ENCODE assay signal across 9 mouse cellular contexts in genomic region chr8:92361546-92362351, GRCm38 (mm10). TPM values are rescaled to one million over a fixed set of nuclear protein-coding genes. Genes with fewer than 3 reads are reported as not detected.
DNase-seq lines count a peak whose midpoint lies in the region; ATAC-seq and TF ChIP-seq lines count a peak whose summit lies in the region.
"Had no signal": no experiment of that assay in that cellular context is flagged by ENCODE, and none has a peak within 500 bp of the region (broad histone marks: within the 10 kb centered on the region; RNA-seq: fewer than 3 reads in every experiment).

No protein-coding gene starts in this region.

- no peak overlapping the region for H3K4me3 ChIP-seq in heart, adult 2 months
- peak overlapping the region; percentile 36 for H3K4me3 ChIP-seq in embryonic facial prominence, embryonic 15.5 days (replicated peaks)
- H3K4me3 ChIP-seq in hindbrain, postnatal 0 days (ENCODE audit: low read length), result peak overlapping the region; percentile 25
- H3K4me3 ChIP-seq in lung, embryonic 16.5 days (ENCODE audit: low read length), result peak overlapping the region; percentile 48

- no peaks in the 10 kb centered on the region for H3K79me2 ChIP-seq in heart, adult 2 months (replicated peaks; ENCODE audit: control insufficient read depth, insufficient read depth, low read length)

- DNase-seq in heart, adult 2 months, result peak; percentile 32 to 48
- no peak for DNase-seq in heart, postnatal 25 days (ENCODE audit: low spot score)
- peak; percentile 53 for DNase-seq in R1 (ENCODE audit: low read depth, low spot score)
- DNase-seq in hindbrain, postnatal 0 days (ENCODE audit: low spot score), result peak; percentile 88
- peak; percentile 57 for DNase-seq in retina, postnatal 7 days (ENCODE audit: low read depth, low spot score)
- no peak for DNase-seq in spleen, postnatal 4 days (ENCODE audit: low spot score in 2 of 2)

- no peak overlapping the region for H3K9ac ChIP-seq in heart, adult 2 months (ENCODE audit: low read depth, low read length)
- no peak overlapping the region for H3K9ac ChIP-seq in embryonic facial prominence, embryonic 15.5 days
- peak overlapping the region; percentile 38 for H3K9ac ChIP-seq in hindbrain, postnatal 0 days (replicated peaks; ENCODE audit: low read length)
- H3K9ac ChIP-seq in lung, embryonic 16.5 days (ENCODE audit: low read length), result peak overlapping the region; percentile 66

- no peak overlapping the region for H3K27ac ChIP-seq in heart, adult 2 months
- peak overlapping the region; percentile 58 for H3K27ac ChIP-seq in embryonic facial prominence, embryonic 15.5 days (replicated peaks)
- peak overlapping the region; percentile 27 for H3K27ac ChIP-seq in hindbrain, postnatal 0 days
- H3K27ac ChIP-seq in lung, embryonic 16.5 days (ENCODE audit: low read length), result peak overlapping the region; percentile 83

- H3K9me3 ChIP-seq in embryonic facial prominence, embryonic 15.5 days (replicated peaks), result no peaks in the 10 kb centered on the region
- no peaks in the 10 kb centered on the region for H3K9me3 ChIP-seq in hindbrain, postnatal 0 days (ENCODE audit: low read length)
- no peaks in the 10 kb centered on the region for H3K9me3 ChIP-seq in lung, embryonic 16.5 days (ENCODE audit: control insufficient read depth, low read length)

- ATAC-seq in embryonic facial prominence, embryonic 15.5 days (ENCODE audit: insufficient number of reproducible peaks, low FRiP score, low TSS enrichment, low read depth), result no peak
- ATAC-seq in hindbrain, postnatal 0 days, result peak; percentile 63
- peak; percentile 25; the same call in 1 of the 2 replicates for ATAC-seq in lung, embryonic 16.5 days (ENCODE audit: low read depth)

- peak; percentile 48 for TF ChIP-seq CTCF in heart, adult 2 months (IDR thresholded peaks at IDR 0.05)
- peak; percentile 85 for TF ChIP-seq CTCF in hindbrain, postnatal 0 days (IDR thresholded peaks at IDR 0.05; ENCODE audit: low read depth)

- no peak for TF ChIP-seq POLR2A in heart, adult 2 months (IDR thresholded peaks at IDR 0.05; ENCODE audit: insufficient read depth, low read depth, low read length)

- H3K4me1 ChIP-seq in heart, adult 2 months (ENCODE audit: control insufficient read depth, insufficient read depth, low read length), result no peaks in the 10 kb centered on the region
- peaks cover 80% of the 10 kb centered on the region for H3K4me1 ChIP-seq in embryonic facial prominence, embryonic 15.5 days
- peaks cover 11% of the 10 kb centered on the region; the same call in 1 of the 2 replicates for H3K4me1 ChIP-seq in hindbrain, postnatal 0 days (ENCODE audit: insufficient read depth, low read length)
- H3K4me1 ChIP-seq in lung, embryonic 16.5 days (replicated peaks; ENCODE audit: control insufficient read depth, insufficient read depth, low read length), result peaks cover 12% of the 10 kb centered on the region

- no peak for TF ChIP-seq EP300 in heart, adult 2 months (IDR thresholded peaks at IDR 0.05; ENCODE audit: insufficient read depth, low read depth, low read length)

- H3K36me3 ChIP-seq in heart, adult 2 months (ENCODE audit: control insufficient read depth, insufficient read depth, low read length), result no peaks in the 10 kb centered on the region
- no peaks in the 10 kb centered on the region for H3K36me3 ChIP-seq in embryonic facial prominence, embryonic 15.5 days
- no peaks in the 10 kb centered on the region for H3K36me3 ChIP-seq in hindbrain, postnatal 0 days (ENCODE audit: insufficient read depth, low read length)
- H3K36me3 ChIP-seq in lung, embryonic 16.5 days (ENCODE audit: control insufficient read depth, insufficient read depth, low read length), result no peaks in the 10 kb centered on the region

- WGBS in heart, adult 2 months, result 28% methylated on average over 25 of the region's 25 CpGs
- 11% methylated on average over 25 of the region's 25 CpGs for WGBS in embryonic facial prominence, embryonic 15.5 days
- 8% methylated on average over 25 of the region's 25 CpGs for WGBS in hindbrain, postnatal 0 days
- 6% methylated on average over 25 of the region's 25 CpGs for WGBS in lung, embryonic 16.5 days

- peaks cover 41% of the 10 kb centered on the region for H3K27me3 ChIP-seq in heart, adult 2 months (ENCODE audit: control insufficient read depth, insufficient read depth, low read length)
- peaks cover 45% of the 10 kb centered on the region for H3K27me3 ChIP-seq in embryonic facial prominence, embryonic 15.5 days
- H3K27me3 ChIP-seq in hindbrain, postnatal 0 days (ENCODE audit: insufficient read depth, low read length), result peaks cover 14% of the 10 kb centered on the region; the same call in 1 of the 2 replicates
- H3K27me3 ChIP-seq in lung, embryonic 16.5 days (ENCODE audit: control insufficient read depth, insufficient read depth, low read depth, low read length), result peaks cover 53% of the 10 kb centered on the region

- H3K4me2 ChIP-seq in embryonic facial prominence, embryonic 15.5 days (replicated peaks), result peak overlapping the region; percentile 43
- peak overlapping the region; percentile 49 for H3K4me2 ChIP-seq in hindbrain, postnatal 0 days (ENCODE audit: low read depth, low read length)
- peak overlapping the region; percentile 48 for H3K4me2 ChIP-seq in lung, embryonic 16.5 days (ENCODE audit: low read depth, low read length)

- intact Hi-C loops in heart, adult 2 months (cut with DNase I), result loop anchor here (2.0 kb wide), 1 partner anchor 359 kb away; no protein-coding TSS in a partner anchor
- intact Hi-C loops in heart, postnatal 25 days (cut with DNase I), result loop anchor here (2.0 to 10.0 kb wide), 3 partner anchors 361 to 1167 kb away; partner anchors contain the start of gene Aktip

RNA-seq across cellular contexts. Expression of gene Irx5, which starts 4.3 kb away (rescaled TPM):
- 10 to 100 TPM in 1 of 2 experiments, 1 to 10 TPM in 1; 6.2 to 11.5 TPM for total RNA-seq in heart, adult 2 months (2021)
- 3.7 and 5.7 TPM in 2 replicates for polyA plus RNA-seq in heart, adult 2 months (2012; rRNA removed)
- 10 to 100 TPM in 1 of 2 experiments, 1 to 10 TPM in 1; 8.8 to 11.9 TPM for total RNA-seq in heart, postnatal 25 days (2021)
- polyA plus RNA-seq in embryonic facial prominence, embryonic 15.5 days (2015; fragmentation: Nextera tagmentation; extraction: Ambion mirVana), result 20.2 and 23.1 TPM in 2 replicates
- total RNA-seq in hindbrain, postnatal 0 days (2014; rRNA removed), result 18.3 and 22.1 TPM in 2 replicates
- polyA plus RNA-seq in hindbrain, postnatal 0 days (2015; fragmentation: Nextera tagmentation; extraction: Ambion mirVana), result 11.6 and 13.9 TPM in 2 replicates
- polyA plus RNA-seq in lung, embryonic 16.5 days (2015; fragmentation: Nextera tagmentation; extraction: Ambion mirVana), result 10.4 and 11.9 TPM in 2 replicates
- polyA plus RNA-seq: liver, embryonic 16.5 days had no signal

Comparison
In these comparisons a context has a peak if more than half of its experiments do, and no peak if none do; other contexts are left out.
1. DNase-seq: peak in heart, adult 2 months (2 of 2), R1 (single experiment), hindbrain, postnatal 0 days (single experiment) and retina, postnatal 7 days (single experiment); none in heart, postnatal 25 days (single experiment) and spleen, postnatal 4 days (0 of 2).
2. H3K9ac ChIP-seq: peak in hindbrain, postnatal 0 days (single experiment) and lung, embryonic 16.5 days (single experiment); none in heart, adult 2 months (single experiment) and embryonic facial prominence, embryonic 15.5 days (single experiment).
3. Peak in every context shown above with its lines, with median percentiles within 50 percentile points of each other: H3K4me2 ChIP-seq.